Mouse (Mus musculus): ENCODE measurements around the gene Rpp38.
A peak's percentile ranks its signal among the peaks of the same experiment; 100 is the strongest.

The Rpp38 gene

DNA sequence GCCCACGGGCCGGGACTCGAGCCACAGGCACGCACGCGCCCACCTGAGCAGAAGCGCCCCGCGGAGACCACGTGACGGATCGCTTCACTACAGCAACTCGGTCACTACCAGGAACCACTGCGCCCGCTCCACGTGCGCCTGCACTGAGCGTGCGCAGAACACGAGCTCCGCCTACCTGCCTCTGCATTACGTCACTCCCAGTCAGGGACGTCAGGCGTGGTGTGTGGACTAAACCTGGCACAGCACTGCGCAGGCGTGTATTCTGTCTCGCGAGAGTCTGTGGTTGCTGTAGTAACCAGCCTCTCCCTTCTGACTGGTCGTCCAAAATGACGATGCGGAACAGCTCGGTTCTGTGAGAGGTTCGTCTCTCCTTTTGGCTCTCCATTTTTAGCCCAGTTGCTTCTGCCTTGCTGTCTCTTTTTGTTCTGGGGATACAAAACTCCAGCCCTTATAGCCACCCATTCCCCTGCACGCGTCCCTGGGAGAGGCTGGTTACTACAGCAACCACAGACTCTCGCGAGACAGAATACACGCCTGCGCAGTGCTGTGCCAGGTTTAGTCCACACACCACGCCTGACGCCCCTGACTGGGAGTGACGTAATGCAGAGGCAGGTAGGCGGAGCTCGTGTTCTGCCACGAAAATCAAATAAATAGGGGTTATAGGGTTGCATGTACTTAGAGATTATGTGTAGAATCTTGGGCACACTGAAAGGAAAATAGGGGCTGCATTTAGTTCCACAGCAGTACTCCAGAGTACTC, at the start of gene Rpp38:
Rpp38 (minus strand) TSS at position 160 of the 759 bp plus-strand sequence.
- DNase-seq (ENCODE audit: low read depth, low spot score): peak; percentile 88

DNA sequence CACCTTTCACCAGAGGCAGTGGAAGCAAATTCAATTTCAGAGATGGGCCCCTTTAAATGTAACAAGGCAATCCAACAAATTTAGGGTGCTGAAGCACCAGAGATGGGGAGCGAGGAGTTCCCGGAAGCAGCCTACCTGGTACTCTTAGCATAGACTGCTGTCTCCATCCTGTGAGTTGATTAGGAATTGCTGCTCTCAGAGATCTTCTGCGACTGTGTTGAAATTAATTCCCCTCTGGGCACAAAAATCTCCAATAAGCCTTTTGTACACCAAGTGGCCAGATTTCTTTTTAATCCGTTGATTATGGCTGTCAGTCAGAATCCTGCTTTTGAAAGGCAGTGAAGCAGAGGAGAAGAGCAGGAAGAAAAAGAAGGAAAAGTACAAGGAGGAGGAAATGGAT, 32.7 kb upstream of the Rpp38 start:
- no peak for DNase-seq (ENCODE audit: low read depth, low spot score)

DNA sequence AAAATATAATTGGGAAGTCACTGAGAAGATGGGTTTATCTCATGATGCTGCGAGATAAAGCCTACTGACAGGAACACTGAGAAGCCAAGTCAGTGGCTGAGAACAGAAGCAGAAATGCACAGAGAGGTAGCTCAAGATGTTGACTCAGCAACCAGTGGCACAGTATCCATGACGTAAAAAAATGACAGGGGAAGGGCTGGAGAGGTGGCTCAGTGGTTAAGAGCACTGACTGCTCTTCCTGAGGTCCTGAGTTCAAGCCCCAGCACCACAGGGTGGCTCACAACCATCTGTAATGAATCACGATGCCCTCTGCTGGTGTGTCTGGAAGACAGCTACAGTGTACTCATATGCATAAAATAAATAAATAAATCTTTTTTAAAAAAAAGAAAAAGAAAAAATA, 28.6 kb upstream of the Rpp38 start:
- DNase-seq (ENCODE audit: low read depth, low spot score): no peak

DNA sequence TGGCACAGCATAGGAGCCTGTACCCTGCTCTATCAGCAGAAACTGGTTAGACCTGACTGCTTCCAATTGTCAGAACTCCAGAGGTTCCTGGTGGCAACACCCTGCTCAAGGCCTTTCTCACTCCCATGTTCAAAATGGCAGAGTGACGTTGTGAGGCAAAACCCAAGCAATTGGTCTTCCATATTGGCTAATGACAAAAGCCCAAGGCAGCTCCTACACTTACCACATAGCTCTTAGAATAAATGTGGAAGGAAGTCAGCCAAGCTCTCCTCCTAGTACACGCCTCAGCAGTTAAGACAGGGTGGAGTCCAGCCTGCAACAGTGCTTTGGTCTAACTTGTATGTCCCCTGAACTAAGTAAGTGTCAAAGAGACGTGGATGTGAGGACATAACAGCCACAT, 25.4 kb upstream of the Rpp38 start:
- no peak for DNase-seq (ENCODE audit: low read depth, low spot score)

DNA sequence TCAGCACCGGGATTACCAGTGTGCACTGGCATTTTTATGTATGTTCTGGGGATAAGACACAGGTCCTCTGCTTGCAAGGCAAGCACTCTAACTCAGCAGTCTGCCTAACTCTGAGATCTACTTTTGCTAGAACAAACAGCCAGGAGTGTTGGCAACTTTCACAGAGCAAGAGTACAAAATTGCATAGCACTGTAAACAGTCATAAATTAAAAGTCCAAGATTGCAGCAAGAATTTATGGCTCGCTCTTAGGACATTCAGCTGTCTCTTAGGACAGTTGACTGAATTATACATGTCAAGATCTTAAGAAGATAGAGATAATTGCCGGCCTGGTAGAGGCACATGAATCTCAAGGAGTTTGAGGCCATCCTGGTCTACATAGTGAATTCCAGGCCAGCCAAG, 23.9 kb upstream of the Rpp38 start:
- no peak for DNase-seq (ENCODE audit: low read depth, low spot score)

DNA sequence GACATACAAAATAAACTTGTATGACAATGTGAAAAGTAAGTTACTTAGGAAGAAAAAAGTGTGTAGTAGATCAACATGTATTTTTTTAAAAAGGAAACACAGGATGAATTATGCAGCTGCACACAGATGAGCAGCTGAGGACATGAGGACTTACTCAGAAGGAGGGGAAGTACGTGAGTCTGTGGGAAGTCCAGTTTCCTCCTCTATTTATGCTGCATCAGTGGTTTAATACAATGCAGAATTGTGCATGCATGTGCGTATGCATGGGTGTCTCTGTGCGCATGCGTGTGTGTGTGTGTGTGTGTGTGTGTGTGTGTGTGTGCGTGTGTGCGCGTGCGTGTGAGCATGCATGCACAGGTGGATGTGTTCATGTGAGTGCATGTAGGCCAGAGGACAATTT, 23.4 kb upstream of the Rpp38 start:
- no peak for DNase-seq (ENCODE audit: low read depth, low spot score)

DNA sequence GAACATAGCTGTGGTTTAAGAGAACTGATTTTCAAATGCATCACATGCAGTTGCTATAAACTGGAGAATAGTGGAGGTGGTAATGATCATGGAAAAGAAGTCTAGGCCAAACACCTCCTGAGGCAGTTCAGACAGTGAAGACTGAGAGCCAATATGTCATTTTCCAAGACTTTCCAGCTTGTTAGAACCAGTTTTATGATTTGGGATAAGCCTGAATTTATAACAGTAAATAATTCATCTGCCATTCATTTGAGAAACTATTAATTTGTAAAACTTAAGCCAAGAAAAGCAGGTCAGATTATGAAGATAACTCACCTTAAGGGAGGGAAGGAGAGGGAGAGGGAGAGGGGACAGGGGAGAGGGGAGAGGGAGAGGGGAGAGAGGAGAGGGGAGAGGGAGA, 20.7 kb upstream of the Rpp38 start:
- no peak for DNase-seq (ENCODE audit: low read depth, low spot score)

DNA sequence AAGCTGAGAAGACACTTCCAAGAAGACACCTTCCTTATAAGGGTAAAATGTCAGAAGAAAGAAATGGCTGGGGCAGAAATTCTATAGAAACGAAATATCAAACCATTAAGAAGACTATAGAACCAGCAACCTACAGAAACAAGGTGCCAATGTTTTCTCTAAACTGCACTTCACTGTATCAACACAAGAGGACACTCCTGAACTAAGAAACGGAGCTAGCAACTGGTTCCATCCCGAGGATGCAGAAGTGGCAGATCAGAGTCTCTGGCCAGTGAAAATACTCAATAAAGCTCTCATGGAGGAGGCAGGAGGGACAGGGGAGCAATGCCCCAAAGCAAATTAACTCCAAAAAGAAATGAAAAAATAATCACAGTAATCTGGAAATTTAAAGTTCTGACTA, 16.5 kb upstream of the Rpp38 start:
- no peak for DNase-seq (ENCODE audit: low read depth, low spot score)

DNA sequence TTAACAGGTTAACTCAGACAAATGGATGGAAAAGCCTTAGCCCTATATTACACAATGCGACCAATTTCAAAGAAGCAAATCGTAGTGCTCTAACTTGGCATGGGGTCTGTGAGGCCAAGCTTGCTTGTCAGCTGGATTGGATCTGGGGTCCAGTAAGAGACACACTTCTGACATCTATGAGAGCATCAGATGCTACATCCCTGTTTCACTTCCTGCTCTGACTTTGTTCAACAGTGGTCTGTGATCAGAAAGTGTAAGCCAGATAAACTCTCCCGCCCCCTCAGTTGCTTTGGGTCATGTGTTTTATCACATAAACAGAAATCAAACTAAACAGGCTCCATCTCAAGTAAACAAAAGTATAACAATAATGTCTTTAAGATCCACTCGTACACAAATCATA, 16.0 kb upstream of the Rpp38 start:
- no peak for DNase-seq (ENCODE audit: low read depth, low spot score)

DNA sequence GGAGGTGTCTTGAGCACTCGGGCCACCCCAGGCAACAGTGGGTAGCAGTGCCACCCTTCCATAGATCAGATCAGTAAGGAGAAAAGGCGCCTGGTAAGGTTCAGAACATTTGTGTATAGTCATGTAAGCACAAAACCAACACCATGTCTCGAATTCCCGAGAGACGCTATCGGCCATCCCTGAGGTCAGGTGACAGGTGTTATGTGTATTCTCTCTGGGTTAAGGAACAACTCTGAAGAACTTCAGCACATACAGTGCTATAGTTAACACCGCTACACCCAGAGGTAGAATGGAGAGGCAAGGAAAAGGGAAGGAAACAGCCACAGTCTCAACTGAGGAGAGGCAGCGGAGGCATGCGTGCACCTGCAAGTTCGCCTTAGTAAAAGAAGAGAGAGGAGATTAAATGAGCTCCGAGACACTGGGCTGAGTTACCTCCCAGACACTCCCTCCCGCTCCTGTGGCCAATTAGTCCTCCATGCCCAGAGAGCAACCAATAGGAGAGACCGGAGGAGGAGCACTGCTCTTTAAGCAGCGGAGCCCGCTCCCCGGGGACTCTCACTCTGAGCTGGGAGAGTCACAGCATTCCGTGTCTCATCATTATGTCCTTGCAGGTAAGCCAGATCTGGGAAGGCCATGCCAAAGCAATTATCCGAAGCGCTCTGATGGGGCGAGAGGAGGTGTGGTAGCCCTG, 3.3 kb upstream of the Rpp38 start, which contains the start of gene Acbd7:
Acbd7 (plus strand) TSS at position 558 of the 691 bp plus-strand sequence.
- DNase-seq (ENCODE audit: low read depth, low spot score): peak; percentile 58

DNA sequence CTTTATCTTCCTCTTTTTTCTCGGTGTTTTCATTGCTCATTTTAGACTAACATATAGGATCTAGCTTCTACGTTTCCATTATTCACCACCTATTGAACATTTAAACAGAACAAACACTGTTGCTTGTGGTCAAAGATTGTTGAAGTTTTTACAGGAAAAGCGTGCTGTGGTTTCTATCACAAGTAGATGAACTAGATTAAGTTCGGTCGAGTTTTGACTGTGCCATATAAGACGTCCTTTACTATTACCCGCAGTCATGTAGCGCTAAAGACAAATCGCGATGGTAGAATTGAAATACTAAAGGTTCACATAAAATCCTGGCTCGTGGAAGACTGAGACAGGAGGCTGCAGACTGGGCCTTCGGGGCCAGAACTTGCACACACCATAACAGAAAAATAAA, 1.3 kb upstream of the Rpp38 start:
- no peak for DNase-seq (ENCODE audit: low read depth, low spot score)

DNA sequence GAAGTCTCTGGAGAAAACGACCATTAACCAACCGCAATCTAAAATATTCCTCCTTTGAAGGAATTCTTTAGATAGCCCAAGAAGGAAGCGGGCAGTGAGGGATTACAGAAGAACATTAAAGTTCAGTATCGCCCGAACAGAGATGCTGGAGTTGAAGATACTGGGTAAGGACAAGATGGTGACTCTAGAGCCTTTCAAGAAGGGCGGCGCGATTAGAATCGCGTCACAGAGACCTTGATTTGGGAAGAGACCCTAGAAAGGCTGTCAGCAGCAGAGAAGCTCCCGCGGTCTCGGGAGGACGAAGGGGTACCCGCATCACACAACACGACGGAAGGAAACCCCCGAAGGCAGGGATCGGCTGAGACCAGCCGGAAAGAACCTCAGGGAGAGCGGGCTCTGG, 387 bp downstream of the Rpp38 start:
- peak; percentile 27 for DNase-seq (ENCODE audit: low read depth, low spot score)

DNA sequence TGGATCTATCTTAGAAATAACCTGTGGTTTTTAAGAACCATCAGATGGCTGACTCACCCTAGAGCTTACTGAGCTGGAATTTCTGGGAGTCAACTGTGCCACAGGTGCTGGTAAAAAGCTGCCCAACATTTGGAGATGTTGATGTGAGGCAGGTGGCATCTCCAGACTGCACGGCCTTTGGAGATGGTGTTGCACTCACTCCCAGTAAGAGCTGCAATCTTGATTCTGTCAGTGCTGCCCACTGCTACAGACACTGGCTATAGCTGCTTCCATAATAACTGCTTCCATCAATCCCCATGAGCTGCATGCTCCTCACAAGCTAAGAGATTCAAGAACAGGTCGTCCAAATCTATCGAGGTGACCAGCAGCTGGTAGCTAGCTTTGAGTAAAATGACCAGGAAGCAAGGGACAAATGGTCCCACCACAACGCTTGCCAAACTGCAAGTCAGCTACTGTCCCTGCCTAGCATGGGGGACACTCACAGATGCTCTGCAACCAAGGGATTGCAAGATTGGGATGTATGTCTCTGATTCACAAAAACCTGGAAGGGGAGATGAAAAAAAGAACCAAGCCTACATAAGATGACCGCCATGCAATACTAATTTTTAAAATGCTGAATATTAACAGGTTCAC, 1.3 kb downstream of the Rpp38 start:
- no peak for DNase-seq (ENCODE audit: low read depth, low spot score)

DNA sequence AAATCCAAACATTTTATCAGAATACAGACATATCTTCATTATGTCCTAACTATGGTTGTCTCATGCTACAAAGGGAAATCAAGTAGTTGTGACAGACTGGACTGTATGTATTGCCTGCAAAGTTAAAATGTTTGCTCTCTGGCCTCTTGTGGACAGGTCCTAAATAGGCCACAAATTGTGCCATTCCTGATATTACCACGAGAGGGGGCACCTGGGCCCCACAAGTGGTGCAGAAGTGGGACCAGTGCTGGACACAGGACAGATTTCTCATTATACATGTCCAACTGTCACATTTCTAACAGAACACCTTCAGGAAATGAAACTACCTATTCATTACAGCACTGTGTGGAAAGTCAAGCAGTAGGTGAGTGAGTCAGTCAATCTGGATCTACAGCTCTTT, 5.1 kb downstream of the Rpp38 start:
- no peak for DNase-seq (ENCODE audit: low read depth, low spot score)

DNA sequence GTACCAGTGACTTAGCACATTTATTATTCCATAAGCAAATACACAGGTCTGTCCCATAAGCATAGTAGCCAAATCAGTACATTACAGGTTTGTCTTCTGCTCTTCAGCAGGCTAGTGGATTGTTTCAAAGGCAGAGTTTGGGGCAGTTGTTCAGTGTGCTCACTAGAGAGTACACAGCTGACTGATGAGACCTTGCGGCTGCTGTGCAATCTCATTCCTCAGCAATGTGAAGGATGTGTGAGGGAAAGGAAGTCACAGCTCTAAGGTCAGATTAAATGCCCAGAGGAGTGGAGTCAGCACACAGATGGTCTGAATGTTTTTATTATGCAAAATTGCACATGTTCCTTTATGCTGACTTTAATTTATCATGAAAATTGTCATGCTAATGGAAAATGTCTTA, 5.9 kb downstream of the Rpp38 start:
- DNase-seq (ENCODE audit: low read depth, low spot score): no peak

DNA sequence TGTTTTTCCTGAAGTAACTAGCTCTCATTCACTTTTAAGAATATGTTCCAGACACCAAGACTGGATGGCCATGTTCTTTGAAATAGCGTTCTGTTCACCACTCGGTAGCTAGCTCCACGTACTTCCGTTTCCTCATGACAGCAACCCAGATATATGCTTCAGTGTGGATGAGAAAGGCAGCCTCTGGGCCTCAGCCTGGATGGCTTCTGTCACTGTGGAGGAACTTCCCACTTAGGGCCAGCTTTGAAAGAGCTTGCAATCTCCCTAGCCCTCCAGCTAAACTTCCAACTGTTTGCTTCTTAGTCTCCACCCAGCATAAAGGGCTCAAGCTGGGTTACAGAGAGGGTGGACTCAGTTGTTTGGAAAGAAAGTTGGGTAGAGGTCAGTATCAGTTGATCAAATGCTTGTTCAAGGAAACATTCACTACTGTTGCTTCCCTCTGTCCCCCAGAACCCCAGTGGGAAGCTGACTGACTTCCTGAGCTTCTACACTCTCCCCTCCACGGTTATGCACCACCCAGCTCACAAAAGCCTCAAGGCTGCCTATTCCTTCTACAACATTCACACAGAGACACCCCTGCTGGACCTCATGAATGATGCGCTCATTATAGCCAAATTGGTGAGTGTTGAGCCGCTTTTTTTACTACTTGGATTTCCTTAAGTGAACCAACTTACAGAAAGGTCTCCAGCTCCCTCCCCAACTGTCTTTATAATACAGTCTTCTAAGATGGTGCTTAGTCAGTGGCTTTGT, 7.9 kb downstream of the Rpp38 start:
- no peak for DNase-seq (ENCODE audit: low read depth, low spot score)

DNA sequence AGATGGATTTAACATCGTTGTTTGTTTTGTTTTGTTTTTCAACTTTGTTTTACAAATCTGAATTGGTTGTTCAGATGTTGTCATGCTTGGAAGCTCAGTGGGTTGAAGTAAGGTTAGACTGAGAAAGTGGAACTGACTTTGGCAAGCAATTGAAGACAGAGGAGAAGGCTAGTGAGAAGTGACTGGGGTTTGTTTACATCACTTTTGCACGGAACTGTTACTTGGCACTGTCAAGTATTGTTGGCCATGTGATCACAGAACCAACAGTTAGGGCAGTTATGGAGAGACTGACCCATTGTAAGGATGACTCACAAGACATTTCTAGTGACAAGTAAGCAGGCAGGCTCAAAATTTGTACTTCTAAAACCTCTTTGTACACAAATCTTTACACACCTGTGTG, 9.3 kb downstream of the Rpp38 start:
- no peak for DNase-seq (ENCODE audit: low read depth, low spot score)

DNA sequence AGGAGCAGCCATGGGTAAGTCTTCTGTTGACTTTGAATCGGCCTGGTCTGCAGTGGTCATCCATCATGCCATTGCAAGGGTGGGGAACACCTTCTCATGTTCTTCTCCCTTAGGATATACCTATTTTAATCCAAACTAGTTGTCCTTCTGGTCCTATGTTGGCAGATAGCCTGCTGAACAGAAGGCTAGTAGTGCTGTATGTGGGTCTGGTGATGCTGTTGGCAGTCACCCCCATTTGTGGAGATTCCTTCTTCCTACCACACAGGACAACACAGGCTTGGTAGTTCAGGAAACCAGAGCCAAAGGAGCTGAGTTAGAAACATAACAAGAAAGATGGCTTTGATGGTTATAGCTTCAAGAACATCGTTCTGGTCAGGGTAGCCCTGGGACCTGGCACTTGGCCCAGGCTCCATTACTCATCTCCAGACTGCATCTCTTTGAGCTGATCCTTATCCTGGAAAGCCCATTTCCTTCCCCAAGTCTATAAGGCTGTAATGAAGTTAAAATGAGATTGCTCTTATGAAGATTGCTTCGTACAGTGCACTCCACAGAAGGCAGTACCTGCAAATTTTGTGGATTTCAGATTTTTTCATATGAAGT, 26.9 kb downstream of the Rpp38 start:
- DNase-seq (ENCODE audit: low read depth, low spot score): no peak

DNA sequence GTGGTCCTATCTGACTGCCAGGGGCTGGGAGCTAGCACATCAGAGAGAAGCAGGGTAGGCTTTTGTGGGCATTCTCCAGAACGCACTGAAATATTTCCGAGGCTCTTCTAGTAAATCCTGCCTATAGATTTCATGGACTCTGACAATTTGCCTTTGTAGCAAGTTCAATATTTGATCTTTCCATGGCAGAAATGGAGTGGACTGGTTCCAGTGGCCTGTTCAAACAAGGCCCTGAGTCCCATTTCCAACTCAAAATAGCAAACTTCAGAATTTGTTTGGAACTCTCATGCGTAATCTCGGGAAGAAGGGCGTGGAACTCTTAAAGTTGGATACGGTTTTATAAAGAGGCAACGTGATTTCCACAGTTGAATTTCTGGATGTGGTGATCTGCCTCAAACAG, 36.6 kb downstream of the Rpp38 start:
- DNase-seq (ENCODE audit: low read depth, low spot score): no peak

DNA sequence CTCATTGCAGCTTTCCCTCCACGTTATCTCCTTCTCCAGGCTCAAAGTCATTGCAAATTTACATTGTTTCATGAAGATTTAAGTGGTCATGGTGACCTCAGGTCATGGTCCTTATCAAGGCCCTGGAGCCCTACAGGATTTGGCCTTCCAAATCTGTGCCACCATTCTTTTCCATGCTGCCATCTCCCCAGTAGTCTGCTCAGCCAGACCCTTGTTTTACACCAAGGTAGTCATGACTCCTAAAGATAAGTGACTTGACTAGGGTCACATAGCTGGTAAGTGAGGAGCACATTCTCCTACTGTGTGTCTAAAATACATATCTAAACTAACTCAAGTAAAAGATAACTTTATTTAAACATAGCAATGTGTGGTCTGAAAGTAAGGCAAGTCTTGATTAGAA, 40.3 kb downstream of the Rpp38 start:
- no peak for DNase-seq (ENCODE audit: low read depth, low spot score)

DNA sequence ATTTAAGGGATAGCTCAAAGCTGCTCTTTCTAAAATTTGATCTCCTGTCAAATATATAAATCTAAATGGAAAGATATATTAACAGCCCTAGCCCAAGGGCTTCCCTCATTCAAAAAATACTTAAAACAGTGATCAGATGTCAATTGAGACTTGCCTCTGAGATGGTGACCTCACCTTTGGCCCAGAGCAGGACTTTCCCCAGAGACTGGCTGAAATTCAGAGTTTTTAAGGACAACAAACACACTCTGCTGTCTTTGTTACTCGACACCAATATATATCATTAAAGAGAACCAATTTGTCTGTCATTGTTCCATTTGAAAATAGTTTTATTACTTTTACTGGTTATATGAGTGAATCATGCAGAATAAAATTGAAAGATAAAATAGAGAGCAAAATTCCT, 42.9 kb downstream of the Rpp38 start:
- DNase-seq (ENCODE audit: low read depth, low spot score): no peak

DNA sequence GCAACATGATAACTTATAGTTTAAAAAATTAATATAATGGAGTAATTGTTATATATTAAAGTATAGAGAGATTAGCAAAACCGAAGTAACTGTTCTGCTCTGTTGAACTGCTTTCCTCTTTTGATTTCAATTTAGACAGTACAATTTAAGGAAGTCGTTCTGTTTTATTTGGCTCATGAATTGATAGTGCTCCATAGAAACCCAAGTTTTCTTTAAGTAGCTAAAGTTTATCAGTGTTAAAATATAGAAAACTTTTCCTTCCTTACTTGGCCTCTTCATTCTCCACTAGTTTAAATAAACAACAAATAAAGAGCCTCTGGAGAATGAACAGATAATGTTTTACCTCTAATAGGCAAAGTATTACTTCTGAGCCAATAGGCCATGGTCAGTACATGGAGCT, 46.2 kb downstream of the Rpp38 start:
- DNase-seq (ENCODE audit: low read depth, low spot score): no peak

Measured in c-Kit-negative CD71-positive TER-119-positive erythroid progenitor cells, embryonic 14.5 days (primary cell).